Mouse (Mus musculus) c-Kit-positive CD71-positive TER-119-negative erythroid progenitor cells, embryonic 14.5 days (primary cell): ENCODE measurements around the gene Olfr645.

ENCODE experiments used
- DNase-seq: peaks from one replicate; pipeline ENCODE4 v3.0.0-alpha.2; 2013; ENCODE audit warnings: low read depth

Gene Olfr645

GRCm38 (mm10) chr7:104085365-104085764 lies at the start of gene Olfr645:
Gene Olfr645, minus strand, starts transcription at chr7:104085465.
- no peak for DNase-seq

- no peak for DNase-seq
These were observed 44.5 kb upstream of the Olfr645 start, which contains the start of gene Ubqln5 for GRCm38 (mm10) chr7:104129726-104130125. Gene Ubqln5, minus strand, starts transcription at chr7:104129826.

- DNase-seq, result no peak
These were observed 19.4 kb upstream of the Olfr645 start, which contains the start of gene Olfr646 for GRCm38 (mm10) chr7:104104757-104104972. Gene Olfr646, plus strand, starts transcription at chr7:104104873.

- DNase-seq, result no peak
These were observed 18.9 kb upstream of the Olfr645 start for GRCm38 (mm10) chr7:104103913-104104756.

GRCm38 (mm10) chr7:104071769-104072168 lies 13.5 kb downstream of the Olfr645 start, which contains the start of gene Olfr644:
Gene Olfr644, minus strand, starts transcription at chr7:104071869.
- no peak for DNase-seq

GRCm38 (mm10) chr7:104061345-104061744 lies 23.9 kb downstream of the Olfr645 start, which contains the start of gene 4930516K23Rik:
Gene 4930516K23Rik, minus strand, starts transcription at chr7:104061445.
- DNase-seq, result no peak

- no peak for DNase-seq
These were observed 26.1 kb downstream of the Olfr645 start for GRCm38 (mm10) chr7:104059215-104059614.

GRCm38 (mm10) chr7:104052566-104052965 lies 32.7 kb downstream of the Olfr645 start, which contains the start of gene Olfr642:
Gene Olfr642, minus strand, starts transcription at chr7:104052666.
- DNase-seq, result no peak

- no peak for DNase-seq
These were observed 34.5 kb downstream of the Olfr645 start for GRCm38 (mm10) chr7:104050745-104051144.

- DNase-seq, result no peak
These were observed 50.1 kb downstream of the Olfr645 start, which contains the start of gene Olfr641 for GRCm38 (mm10) chr7:104035145-104035544. Gene Olfr641, plus strand, starts transcription at chr7:104035445.
